In the genomic region with DNA sequence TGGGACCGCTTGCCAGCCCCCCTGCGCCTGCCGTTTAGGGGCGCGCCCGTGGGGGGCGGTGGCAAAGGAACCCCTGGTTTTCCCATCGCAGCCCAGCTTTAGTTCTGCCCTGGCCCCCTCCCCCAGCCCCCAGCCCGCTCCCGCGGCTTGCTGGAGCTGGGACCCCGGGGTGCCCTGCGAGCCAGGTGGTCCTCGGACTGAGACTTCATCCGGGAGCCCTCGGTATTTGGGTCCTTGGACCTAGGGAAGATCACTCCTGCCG, we compare ENCODE assay signal across 8 mouse cellular contexts. TPM values are rescaled to one million over a fixed set of nuclear protein-coding genes. Genes with fewer than 3 reads are reported as not detected.
DNase-seq lines count a peak whose midpoint lies in the region; ATAC-seq lines count a peak whose summit lies in the region.

No protein-coding gene starts in this region.

- H3K4me2 ChIP-seq in kidney, embryonic 15.5 days, result peak overlapping the region; percentile 80
- peak overlapping the region; percentile 73 for H3K4me2 ChIP-seq in embryonic facial prominence, embryonic 12.5 days (replicated peaks)
- peak overlapping the region; percentile 81 for H3K4me2 ChIP-seq in hindbrain, embryonic 14.5 days (replicated peaks)
- peak overlapping the region; percentile 90 for H3K4me2 ChIP-seq in midbrain, embryonic 16.5 days (ENCODE audit: low read length)

- H3K4me3 ChIP-seq in kidney, embryonic 15.5 days (replicated peaks), result peak overlapping the region; percentile 44
- H3K4me3 ChIP-seq in embryonic facial prominence, embryonic 12.5 days, result peak overlapping the region; percentile 36
- H3K4me3 ChIP-seq in hindbrain, embryonic 14.5 days (replicated peaks; ENCODE audit: low read length), result peak overlapping the region; percentile 68
- peak overlapping the region; percentile 77 for H3K4me3 ChIP-seq in midbrain, embryonic 16.5 days (ENCODE audit: low read depth, low read length)

- H3K27me3 ChIP-seq in kidney, embryonic 15.5 days, result peaks cover 67% of the 10 kb centered on the region
- peaks cover 80% of the 10 kb centered on the region for H3K27me3 ChIP-seq in embryonic facial prominence, embryonic 12.5 days
- H3K27me3 ChIP-seq in hindbrain, embryonic 14.5 days (ENCODE audit: control insufficient read depth, insufficient read depth, low read length), result peaks cover 41% of the 10 kb centered on the region
- H3K27me3 ChIP-seq in midbrain, embryonic 16.5 days (ENCODE audit: control insufficient read depth, insufficient read depth, low read depth, low read length), result peaks cover 4% of the 10 kb centered on the region; the same call in 1 of the 2 replicates

- ATAC-seq in kidney, embryonic 15.5 days (replicated peaks; ENCODE audit: low FRiP score), result no peak; the same call in 1 of the 2 replicates
- no peak for ATAC-seq in embryonic facial prominence, embryonic 12.5 days (ENCODE audit: insufficient number of reproducible peaks, insufficient read depth, low FRiP score, low TSS enrichment)
- ATAC-seq in hindbrain, embryonic 14.5 days (ENCODE audit: low FRiP score), result 0 out of 2 replicates have a peak, but pooled peaks have one; percentile 1
- ATAC-seq in midbrain, embryonic 16.5 days, result peak; percentile 1; the same call in 1 of the 2 replicates

- H3K36me3 ChIP-seq in kidney, embryonic 15.5 days, result no peaks in the 10 kb centered on the region
- no peaks in the 10 kb centered on the region for H3K36me3 ChIP-seq in embryonic facial prominence, embryonic 12.5 days
- no peaks in the 10 kb centered on the region for H3K36me3 ChIP-seq in hindbrain, embryonic 14.5 days (replicated peaks; ENCODE audit: control insufficient read depth, insufficient read depth)
- H3K36me3 ChIP-seq in midbrain, embryonic 16.5 days (ENCODE audit: control insufficient read depth, insufficient read depth, low read length), result no peaks in the 10 kb centered on the region

- peak overlapping the region; percentile 3; the same call in 1 of the 2 replicates for H3K9ac ChIP-seq in kidney, embryonic 15.5 days
- peak overlapping the region; percentile 2 for H3K9ac ChIP-seq in embryonic facial prominence, embryonic 12.5 days
- H3K9ac ChIP-seq in hindbrain, embryonic 14.5 days, result peak overlapping the region; percentile 79
- peak overlapping the region; percentile 87 for H3K9ac ChIP-seq in midbrain, embryonic 16.5 days (ENCODE audit: low read depth, low read length)

- DNase-seq in kidney, adult 9 months, result no peak
- DNase-seq in hindbrain, embryonic 14.5 days (ENCODE audit: low spot score), result no peak
- no peak for DNase-seq in urinary bladder, postnatal 36 days (ENCODE audit: low spot score in 2 of 2)
- no peak for DNase-seq in urinary bladder, adult 18-20 months (ENCODE audit: low spot score in 2 of 2)
- no peak for DNase-seq in spleen, adult 12 weeks (ENCODE audit: low spot score)

- H3K9me3 ChIP-seq in kidney, embryonic 15.5 days (replicated peaks), result no peaks in the 10 kb centered on the region
- H3K9me3 ChIP-seq in embryonic facial prominence, embryonic 12.5 days, result no peaks in the 10 kb centered on the region
- no peaks in the 10 kb centered on the region for H3K9me3 ChIP-seq in hindbrain, embryonic 14.5 days (ENCODE audit: control insufficient read depth, low read length)
- no peaks in the 10 kb centered on the region for H3K9me3 ChIP-seq in midbrain, embryonic 16.5 days (replicated peaks; ENCODE audit: control insufficient read depth, low read length, poor library complexity, severe bottlenecking)

- peaks cover 18% of the 10 kb centered on the region for H3K4me1 ChIP-seq in kidney, embryonic 15.5 days
- peaks cover 10% of the 10 kb centered on the region for H3K4me1 ChIP-seq in embryonic facial prominence, embryonic 12.5 days
- peaks cover 38% of the 10 kb centered on the region for H3K4me1 ChIP-seq in hindbrain, embryonic 14.5 days (replicated peaks; ENCODE audit: control insufficient read depth, insufficient read depth, low read length)
- peaks cover 26% of the 10 kb centered on the region for H3K4me1 ChIP-seq in midbrain, embryonic 16.5 days (ENCODE audit: control insufficient read depth, insufficient read depth, low read length)

- no peak overlapping the region for H3K27ac ChIP-seq in kidney, embryonic 15.5 days
- no peak overlapping the region for H3K27ac ChIP-seq in embryonic facial prominence, embryonic 12.5 days
- peak overlapping the region; percentile 87 for H3K27ac ChIP-seq in hindbrain, embryonic 14.5 days
- peak overlapping the region; percentile 90 for H3K27ac ChIP-seq in midbrain, embryonic 16.5 days (ENCODE audit: low read length)

- under 1% methylated on average over 12 of the region's 17 CpGs for WGBS in kidney, embryonic 15.5 days
- 2% methylated on average over 17 of the region's 17 CpGs for WGBS in embryonic facial prominence, embryonic 12.5 days
- WGBS in hindbrain, embryonic 14.5 days, result 3% methylated on average over 14 of the region's 17 CpGs
- WGBS in midbrain, embryonic 16.5 days, result under 1% methylated on average over 15 of the region's 17 CpGs

RNA-seq across cellular contexts. Expression of a gene that starts 4.2 kb away (rescaled TPM):
- polyA plus RNA-seq in kidney, embryonic 15.5 days (2015; fragmentation: Nextera tagmentation; extraction: Ambion mirVana), result 0.13 and 0.30 TPM in 2 replicates
- polyA plus RNA-seq in embryonic facial prominence, embryonic 12.5 days (2016; fragmentation: Nextera tagmentation; extraction: Ambion mirVana), result 0.87 and 1.2 TPM in 2 replicates
- 13.2 and 15.1 TPM in 2 replicates for polyA plus RNA-seq in hindbrain, embryonic 14.5 days (2014; fragmentation: Nextera tagmentation; extraction: Ambion mirVana)
- polyA plus RNA-seq in midbrain, embryonic 16.5 days (2015; fragmentation: Nextera tagmentation; extraction: Ambion mirVana), result 17.9 and 20.6 TPM in 2 replicates

RNA-seq across cellular contexts. Expression of a gene that starts 31.2 kb away (rescaled TPM):
- 451 and 476 TPM in 2 replicates for polyA plus RNA-seq in kidney, embryonic 15.5 days (2015; fragmentation: Nextera tagmentation; extraction: Ambion mirVana)
- 2.9 and 3.8 TPM in 2 replicates for polyA plus RNA-seq in embryonic facial prominence, embryonic 12.5 days (2016; fragmentation: Nextera tagmentation; extraction: Ambion mirVana)
- polyA plus RNA-seq in hindbrain, embryonic 14.5 days (2014; fragmentation: Nextera tagmentation; extraction: Ambion mirVana), result 8.8 and 12.7 TPM in 2 replicates
- polyA plus RNA-seq in midbrain, embryonic 16.5 days (2015; fragmentation: Nextera tagmentation; extraction: Ambion mirVana), result 10.8 and 14.3 TPM in 2 replicates

Comparison
In these comparisons a context has a peak if more than half of its experiments do, and no peak if none do; other contexts are left out.
1. ATAC-seq: peak in hindbrain, embryonic 14.5 days (single experiment) and midbrain, embryonic 16.5 days (single experiment); none in kidney, embryonic 15.5 days (single experiment) and embryonic facial prominence, embryonic 12.5 days (single experiment).
2. H3K27ac ChIP-seq: peak in hindbrain, embryonic 14.5 days (single experiment) and midbrain, embryonic 16.5 days (single experiment); none in kidney, embryonic 15.5 days (single experiment) and embryonic facial prominence, embryonic 12.5 days (single experiment).
3. H3K9ac ChIP-seq: peak in every context shown above with its lines; median percentile 87 in midbrain, embryonic 16.5 days; 79 in hindbrain, embryonic 14.5 days; 3 in kidney, embryonic 15.5 days; 2 in embryonic facial prominence, embryonic 12.5 days.
4. RNA of a gene that starts 31.2 kb away (polyA plus RNA-seq): 451 to 476 TPM in kidney, embryonic 15.5 days; 10.8 to 14.3 TPM in midbrain, embryonic 16.5 days, 8.8 to 12.7 TPM in hindbrain, embryonic 14.5 days and 2.9 to 3.8 TPM in embryonic facial prominence, embryonic 12.5 days; every median in the first group is over 10 times any median in the second.
5. Peak in every context shown above with its lines, with median percentiles within 50 percentile points of each other: H3K4me2 ChIP-seq and H3K4me3 ChIP-seq.